Mouse (Mus musculus) myocyte (in vitro differentiated cells): ENCODE measurements around the gene Degs1.

Experiments
- E2F4 ChIP-seq: IDR thresholded peaks from one replicate; pipeline ENCODE4 v1.6.1; 2011; ENCODE audit warnings: mild to moderate bottlenecking, control low read depth, moderate library complexity; ENCODE audit not compliant: insufficient read depth
- MAX ChIP-seq: IDR thresholded peaks from one replicate; pipeline ENCODE4 v1.6.1; 2011; ENCODE audit warnings: low read depth, mild to moderate bottlenecking, control low read depth
- MYOG ChIP-seq, 3 experiments: IDR thresholded peaks; one replicate each; pipeline ENCODE4 v1.6.1; 2011; ENCODE audit warnings: control low read depth in 2 of 3, low read depth in 2 of 3, mild to moderate bottlenecking in 2 of 3; ENCODE audit not compliant: insufficient read length in 2 of 3, control insufficient read depth in 1 of 3, insufficient read depth in 1 of 3
- POLR2A ChIP-seq: IDR thresholded peaks from one replicate; pipeline ENCODE4 v1.6.1; 2011; ENCODE audit warnings: low read depth, mild to moderate bottlenecking, control low read depth, moderate library complexity; ENCODE audit not compliant: insufficient read length
- POLR2AphosphoS2 ChIP-seq: IDR thresholded peaks from one replicate; pipeline ENCODE4 v1.6.1; 2011; ENCODE audit warnings: low read depth, control low read depth; ENCODE audit not compliant: insufficient read length
- REST ChIP-seq: IDR thresholded peaks from one replicate; pipeline ENCODE4 v1.6.1; 2011; ENCODE audit warnings: mild to moderate bottlenecking, control low read depth, moderate library complexity; ENCODE audit not compliant: insufficient read depth, insufficient read length
- SRF ChIP-seq: IDR thresholded peaks from one replicate; pipeline ENCODE4 v1.6.1; 2011; ENCODE audit warnings: low read depth; ENCODE audit not compliant: control insufficient read depth, insufficient read length
- TCF12 ChIP-seq: IDR thresholded peaks from one replicate; pipeline ENCODE4 v1.6.1; 2011; ENCODE audit warnings: mild to moderate bottlenecking, control low read depth; ENCODE audit not compliant: poor library complexity, insufficient read depth, severe bottlenecking
- TCF3 ChIP-seq: IDR thresholded peaks from one replicate; pipeline ENCODE4 v1.6.1; 2011; ENCODE audit warnings: low read depth, control low read depth; ENCODE audit not compliant: insufficient read length
- USF1 ChIP-seq: IDR thresholded peaks from one replicate; pipeline ENCODE4 v1.6.1; 2011; ENCODE audit warnings: low read depth, mild to moderate bottlenecking, control low read depth, moderate library complexity

- TF ChIP-seq POLR2A: no peak
- no peak for TF ChIP-seq E2F4
- TF ChIP-seq MYOG (IDR thresholded peaks at IDR 0.05; ENCODE audit: control insufficient read depth in 1 of 3, insufficient read depth in 1 of 3, insufficient read length in 2 of 3, low read depth in 2 of 3): no peak
- no peak for TF ChIP-seq MAX
- no peak for TF ChIP-seq TCF3
- no peak for TF ChIP-seq POLR2AphosphoS2
- TF ChIP-seq USF1: no peak
- TF ChIP-seq REST: no peak
- TF ChIP-seq TCF12: no peak
- TF ChIP-seq SRF: no peak
Observed at GRCm38 (mm10) chr1:182235174-182235573, 47.4 kb downstream of the Degs1 start.
